Mouse (Mus musculus): ENCODE measurements around the gene Il1rapl2.

The Il1rapl2 gene

DNA sequence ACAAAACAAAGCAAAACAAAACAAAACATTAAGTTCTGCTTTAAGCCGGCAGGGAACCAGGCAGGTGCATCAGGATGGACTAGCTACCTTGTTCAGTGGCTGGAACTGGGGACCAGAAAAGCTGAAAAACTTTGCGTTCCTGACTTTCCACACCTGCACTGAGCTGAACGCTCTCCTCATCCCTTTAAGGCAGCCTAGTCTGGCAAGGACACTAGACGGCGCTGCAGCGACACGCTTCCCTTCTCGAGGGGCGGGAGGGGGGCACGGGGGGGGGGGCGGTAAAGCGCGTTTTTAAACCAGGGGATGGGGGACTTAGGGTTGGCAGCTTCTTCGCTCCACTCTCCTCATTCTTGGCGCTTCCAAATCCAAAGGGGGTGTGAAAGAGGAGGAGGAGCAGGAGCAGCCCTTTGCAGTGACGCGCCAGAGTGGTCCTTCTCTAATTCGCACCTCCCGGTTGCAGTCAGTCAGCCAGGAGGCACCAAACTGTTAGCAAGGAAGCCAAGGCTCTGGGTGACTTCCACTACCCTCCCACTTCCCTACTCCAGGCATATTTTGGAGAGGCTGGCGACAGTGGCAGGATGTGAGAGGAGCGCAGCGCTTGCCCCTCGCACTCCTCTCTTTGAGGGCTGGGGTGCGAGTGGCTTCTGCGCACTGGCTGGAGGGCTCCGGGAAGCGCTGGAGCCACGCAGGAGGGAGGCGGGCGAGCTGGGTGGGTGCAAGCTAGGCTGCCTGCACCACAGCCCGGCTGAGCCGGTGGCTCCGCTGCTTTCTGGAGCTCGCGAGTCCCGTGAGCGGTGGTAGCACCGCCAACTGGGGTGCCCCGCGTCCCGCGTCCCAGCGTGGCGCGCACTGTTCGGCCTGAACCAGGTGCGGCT lies at the start of gene Il1rapl2:
Gene Il1rapl2, plus strand, starts transcription at position 288 of the 875 bp plus-strand sequence.
- no peak for DNase-seq (ENCODE audit: low read depth)

DNA sequence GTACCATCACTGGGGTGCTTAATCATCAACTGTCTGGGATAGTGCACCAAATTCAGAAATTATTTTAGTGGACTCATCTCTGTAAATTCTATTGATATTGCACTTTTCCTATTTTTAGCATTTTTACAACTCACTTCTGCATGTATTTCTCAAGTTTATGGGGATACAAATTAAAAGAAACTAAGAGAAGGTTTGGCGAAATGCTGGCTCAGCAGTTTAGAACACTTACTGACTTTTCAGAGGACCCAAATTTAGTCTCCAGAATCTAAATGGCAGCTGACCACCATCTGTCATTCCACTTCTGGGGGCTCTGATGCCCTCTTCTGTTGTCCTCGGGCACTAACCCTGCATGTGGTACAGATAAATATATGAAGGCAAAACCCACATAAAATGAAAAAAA lies 22.1 kb upstream of the Il1rapl2 start:
- DNase-seq (ENCODE audit: low read depth): no peak

DNA sequence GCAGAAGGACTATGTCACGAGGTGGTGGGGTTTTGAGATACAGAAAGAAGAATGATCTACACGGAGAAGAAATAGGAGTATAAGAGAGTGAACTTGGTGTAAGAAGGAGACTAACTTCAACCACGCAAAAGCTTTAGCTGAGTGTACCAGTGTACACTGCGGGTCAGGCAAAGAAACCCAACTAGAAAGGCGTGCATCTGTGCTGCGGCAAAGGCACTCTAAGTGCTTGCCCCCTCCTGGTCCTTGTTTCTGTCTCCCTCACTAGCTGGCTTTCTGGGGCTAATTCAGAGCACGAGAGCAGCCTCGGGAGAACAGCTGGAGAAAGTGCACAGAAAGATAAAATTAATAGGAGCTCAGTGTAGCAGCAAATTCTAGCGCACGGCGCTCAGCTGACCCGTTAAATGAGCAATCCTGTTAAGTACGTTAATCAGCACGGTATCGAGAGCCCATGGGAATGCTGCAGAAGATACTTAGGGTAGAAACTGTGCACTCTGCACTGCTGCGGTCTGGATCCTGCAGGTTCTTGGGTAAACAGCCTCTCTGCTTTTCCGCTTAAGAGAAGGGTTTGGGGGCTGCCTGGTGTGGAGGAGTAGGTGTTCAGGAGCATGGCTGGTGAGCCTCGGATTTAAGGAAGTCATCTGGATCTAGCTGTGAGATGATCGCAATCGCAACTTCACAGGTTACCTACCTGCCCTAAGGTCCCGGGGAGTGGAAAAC lies 778 bp upstream of the Il1rapl2 start:
- DNase-seq (ENCODE audit: low read depth): no peak

DNA sequence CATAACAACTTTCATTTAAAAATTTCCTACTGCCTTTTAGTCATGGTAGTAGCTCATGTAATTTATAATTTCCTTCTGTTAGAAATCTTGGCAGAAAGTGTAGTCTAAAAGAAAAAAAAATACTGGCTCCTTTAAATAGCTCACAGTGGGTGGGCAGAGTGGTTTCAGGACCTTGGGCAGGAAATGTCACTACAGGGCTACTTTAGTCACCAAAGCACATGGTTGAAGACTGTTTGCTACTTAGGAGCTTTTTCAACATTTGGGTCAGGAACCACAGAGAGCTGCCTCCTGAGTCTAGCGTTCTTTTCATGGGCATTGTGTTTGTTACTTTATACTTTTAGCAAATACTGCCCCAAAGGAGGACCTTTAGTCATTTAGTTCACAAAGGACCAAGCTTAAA lies 12.2 kb downstream of the Il1rapl2 start:
- no peak for DNase-seq (ENCODE audit: low read depth)

DNA sequence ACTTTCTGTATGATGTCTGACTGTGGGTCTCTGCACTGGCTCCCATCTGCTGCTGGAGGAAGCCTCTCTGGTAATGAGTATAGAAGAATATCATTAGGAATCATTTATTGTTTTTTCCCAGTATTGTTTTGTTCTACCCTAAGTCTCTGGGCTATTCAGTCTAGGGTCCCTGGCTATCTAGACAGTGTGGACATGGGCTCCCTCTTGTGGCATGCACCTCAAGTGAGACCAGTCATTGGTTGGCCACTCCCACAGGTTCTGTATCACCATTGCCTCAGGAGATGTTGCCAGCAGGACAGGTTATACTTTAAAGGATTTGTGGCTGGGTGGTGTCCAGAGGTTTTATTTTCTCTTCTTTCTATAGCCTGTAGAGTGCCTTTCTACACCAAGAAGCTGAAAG lies 50.3 kb downstream of the Il1rapl2 start:
- DNase-seq (ENCODE audit: low read depth): no peak

DNA sequence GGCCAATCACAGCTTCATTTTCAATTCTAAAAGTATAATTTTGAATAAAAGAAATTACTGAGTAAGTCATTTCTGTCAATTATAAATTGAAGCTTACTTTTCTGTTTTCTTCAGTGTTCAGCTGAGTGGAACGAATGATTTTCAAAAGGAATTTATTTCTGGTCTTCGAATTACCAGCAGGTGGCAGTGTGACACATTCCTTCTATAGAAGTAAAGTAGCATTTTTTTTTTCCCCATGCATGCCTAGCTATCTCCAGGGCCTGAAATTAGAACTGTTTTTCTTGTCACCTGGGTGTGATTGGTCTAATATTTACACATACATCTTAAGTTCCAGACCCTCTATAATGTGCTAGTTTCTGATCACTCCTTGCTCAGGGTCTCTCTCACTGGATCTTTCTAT lies 96.6 kb downstream of the Il1rapl2 start:
- no peak for DNase-seq (ENCODE audit: low read depth)

DNA sequence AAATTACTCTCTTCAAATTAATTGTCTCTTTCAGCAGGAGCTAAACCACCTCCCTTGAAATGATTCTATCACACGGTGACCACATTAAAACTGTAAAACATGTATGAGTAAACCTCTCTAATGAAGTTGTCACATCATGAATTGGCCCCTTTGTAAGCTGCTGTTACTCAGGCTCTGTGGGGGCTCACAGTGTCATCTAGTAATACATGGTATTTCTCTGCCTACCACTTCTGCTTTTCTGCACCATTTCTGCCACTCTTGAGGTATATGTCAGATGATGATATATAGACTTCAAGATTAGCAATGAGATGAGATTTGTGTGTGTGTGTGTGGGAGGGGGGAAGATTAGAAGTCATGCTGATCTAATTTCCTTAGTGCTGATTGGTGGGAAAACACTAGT lies 117.6 kb downstream of the Il1rapl2 start:
- DNase-seq (ENCODE audit: low read depth): no peak

DNA sequence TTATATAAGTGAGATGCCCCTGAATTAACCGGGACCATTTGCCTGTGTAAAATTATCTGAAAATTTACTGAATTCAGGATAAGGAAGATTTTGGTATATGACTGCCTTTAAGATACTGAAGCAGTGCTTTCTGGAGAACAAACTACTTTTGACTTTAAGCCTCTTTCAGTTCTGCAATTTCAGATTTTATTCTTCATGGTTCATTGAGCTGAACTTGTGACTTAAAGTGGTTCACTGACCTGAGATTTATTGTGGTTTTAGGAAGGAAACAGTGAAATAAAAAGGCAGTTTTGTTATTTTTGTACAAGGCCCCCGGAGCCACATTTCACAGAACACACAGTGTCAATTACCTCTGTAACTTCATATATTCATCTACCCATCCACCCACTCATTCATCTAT lies 129.6 kb downstream of the Il1rapl2 start:
- no peak for DNase-seq (ENCODE audit: low read depth)

DNA sequence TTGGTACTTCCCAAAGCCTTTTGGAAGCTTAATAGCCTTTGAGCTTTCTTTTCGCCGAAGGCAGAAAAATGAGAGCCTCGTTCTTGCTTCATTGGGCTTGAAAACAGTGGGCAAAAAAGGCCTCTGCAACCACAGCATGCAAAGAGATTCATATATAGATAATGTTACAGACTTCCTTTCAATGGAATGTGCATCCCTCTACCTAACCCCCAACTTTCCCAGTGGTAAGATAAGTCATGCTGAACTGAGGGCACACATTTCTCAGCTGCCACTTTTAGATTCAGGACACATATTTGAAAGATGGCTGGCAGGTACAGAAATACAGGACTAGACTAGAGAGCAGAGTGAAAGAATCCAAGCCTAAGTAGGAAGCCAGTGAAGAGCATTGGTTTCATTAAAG lies 185.1 kb downstream of the Il1rapl2 start:
- no peak for DNase-seq (ENCODE audit: low read depth)

DNA sequence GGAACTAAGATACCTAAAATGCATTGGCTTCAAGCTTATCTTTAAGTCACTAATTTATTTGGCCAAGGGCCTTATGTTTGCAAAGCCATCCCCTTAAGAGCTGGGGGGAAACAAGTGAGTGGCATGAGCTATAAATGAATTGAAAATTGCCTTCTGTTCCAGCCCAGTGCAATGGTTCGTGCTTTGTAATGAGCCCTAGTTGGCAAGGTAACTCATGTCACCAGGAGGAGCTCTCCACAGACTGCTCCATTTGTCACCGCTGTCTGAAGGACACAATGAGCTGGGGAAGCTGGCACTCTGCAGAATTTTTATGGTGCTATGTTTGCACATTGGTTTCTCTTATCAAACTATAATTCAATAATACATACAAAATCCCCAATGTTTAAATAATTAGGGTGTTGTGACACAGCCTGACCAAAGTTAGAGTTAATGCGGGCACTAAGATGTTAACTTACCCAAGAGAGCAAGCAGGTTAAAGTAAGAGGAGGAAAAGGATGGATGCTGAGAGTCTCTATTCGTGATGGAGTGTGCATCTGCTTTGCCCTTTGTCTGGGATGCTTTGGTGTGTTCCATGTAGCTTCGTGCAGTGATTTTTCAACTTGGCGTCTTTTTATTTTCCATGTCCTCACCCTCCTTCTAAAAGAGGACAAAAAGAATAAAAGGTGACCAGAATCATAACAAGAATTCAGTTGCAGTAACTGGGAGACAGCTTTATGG lies 235.2 kb downstream of the Il1rapl2 start:
- DNase-seq (ENCODE audit: low read depth): no peak

DNA sequence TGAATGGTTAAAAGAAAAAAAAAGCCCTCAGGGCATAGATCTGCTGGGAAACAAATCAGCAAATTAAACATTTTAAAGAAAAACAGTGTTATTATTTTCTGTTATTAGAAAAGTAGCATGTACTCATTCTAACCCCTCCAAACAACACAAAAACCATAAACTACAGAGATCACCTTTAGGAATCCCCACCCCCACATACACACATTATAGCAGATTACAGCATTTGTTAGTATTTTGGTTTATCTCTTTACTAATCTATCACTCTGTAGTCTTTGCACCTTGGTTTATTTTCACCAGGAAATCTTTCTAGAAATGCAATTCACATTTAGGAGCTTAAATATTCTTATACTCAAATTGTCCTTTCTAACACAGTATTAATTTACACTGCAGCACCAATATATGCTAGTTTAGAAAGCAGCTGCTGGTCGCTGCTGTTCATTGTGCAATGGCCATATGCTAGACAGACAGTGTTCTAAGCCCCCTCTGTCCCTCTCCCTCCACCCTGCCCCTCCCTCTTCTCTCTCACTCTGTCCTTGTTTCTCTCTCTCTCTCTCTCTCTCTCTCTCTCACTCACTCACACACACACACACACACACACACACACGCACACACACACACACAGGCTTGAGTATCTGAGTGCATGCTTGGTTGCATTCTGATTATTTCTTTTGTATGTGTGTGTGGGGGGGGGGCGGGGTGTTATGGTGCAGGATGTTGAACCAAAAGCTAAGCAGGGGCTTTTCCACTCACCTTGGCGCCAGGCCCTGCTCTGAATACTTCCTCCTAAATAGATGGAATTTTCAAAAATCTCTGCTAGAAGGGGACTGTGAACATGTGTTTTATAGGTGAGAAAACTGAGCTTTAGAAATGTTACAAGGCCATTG lies 236.1 kb downstream of the Il1rapl2 start:
- DNase-seq (ENCODE audit: low read depth): no peak

DNA sequence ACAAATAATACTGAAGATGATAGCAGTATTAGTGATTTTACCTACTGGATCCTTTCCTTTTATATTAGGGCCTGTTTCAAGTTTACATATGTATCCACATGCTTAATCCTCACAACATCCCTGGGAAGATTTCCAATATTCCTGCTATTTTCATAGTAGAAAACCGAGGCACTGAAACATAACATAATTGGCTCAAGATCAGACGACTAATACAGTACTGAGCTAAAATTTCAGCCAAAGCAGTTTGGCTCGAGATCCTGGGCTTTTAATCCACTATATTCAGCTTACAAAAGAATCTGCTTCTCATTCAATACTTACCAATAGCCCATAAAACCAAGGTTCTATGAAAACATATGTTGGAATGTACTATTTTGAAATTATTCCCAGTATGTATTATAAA lies 239.1 kb downstream of the Il1rapl2 start:
- no peak for DNase-seq (ENCODE audit: low read depth)

DNA sequence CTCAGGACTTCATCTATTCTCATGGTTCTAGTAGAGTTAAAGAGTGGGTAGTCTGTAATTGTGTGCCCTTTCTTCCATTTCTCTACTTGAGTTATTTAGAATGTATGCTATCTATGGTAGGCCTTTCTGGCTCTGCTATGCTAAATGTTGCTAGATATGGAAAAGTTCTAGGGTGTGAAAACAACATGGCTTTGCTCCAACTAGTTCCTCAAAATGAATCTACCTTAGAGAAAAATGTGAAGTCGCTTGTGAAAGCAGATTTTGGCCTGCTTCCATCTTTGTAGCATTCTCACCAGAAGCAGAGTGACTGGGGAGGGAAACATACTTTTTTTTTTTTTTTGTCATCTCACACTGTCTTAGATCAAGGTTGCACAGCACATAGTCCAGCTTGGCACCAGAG lies 241.7 kb downstream of the Il1rapl2 start:
- no peak for DNase-seq (ENCODE audit: low read depth)

DNA sequence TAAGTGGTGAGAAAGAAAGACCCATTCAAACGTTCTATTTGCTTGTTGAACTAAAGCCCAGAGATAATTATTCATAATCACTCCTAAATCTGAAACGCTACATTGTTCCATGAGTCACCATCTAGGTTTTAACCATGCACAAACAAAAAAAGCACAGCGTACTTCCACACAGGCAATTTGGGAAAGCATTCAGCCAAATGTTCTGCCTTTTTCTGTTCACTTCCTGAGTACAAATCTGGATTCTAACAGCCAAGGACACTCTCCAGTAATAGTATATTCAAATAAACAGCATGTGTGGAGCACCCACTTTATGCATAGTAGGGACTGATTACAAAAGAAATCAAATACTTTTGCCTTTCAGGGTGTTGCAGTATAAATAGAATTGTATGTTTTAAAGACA lies 278.5 kb downstream of the Il1rapl2 start:
- no peak for DNase-seq (ENCODE audit: low read depth)

DNA sequence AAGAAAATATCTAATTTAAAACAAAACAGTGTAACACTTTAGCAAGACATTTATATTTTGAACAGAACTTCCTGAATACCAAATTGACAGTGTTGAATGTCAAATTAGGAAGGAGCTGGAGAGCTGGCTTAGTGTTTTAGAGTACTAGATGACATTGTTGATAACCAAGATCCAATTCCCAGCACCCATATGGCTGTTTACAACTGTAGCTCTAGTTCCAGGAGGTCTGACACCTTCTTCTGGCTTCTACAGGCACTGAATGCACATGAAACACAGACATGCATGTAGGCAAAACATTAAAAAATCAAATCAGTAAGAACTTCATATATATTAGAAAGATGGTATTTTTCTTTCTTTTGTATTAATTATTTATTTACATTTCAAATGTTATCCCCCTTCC lies 353.1 kb downstream of the Il1rapl2 start:
- no peak for DNase-seq (ENCODE audit: low read depth)

DNA sequence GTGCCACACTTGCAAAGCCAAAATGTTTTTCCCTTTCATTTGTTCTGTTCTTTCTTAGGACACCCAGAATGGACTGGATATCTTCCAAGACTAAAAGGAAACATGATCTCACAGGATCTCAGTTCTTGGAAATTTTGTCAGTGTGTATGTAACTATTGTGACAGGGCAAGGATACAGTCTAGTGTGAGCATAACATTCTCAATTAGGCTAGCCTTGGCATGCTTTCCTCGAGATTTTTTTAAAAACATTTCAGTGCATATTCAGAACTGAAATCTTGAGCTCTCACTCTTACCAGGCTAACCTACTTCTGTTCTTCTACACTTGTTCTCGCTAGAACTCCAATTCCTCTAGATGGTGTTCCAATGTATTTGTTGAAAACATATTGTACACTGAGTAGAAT lies 356.4 kb downstream of the Il1rapl2 start:
- DNase-seq (ENCODE audit: low read depth): no peak

DNA sequence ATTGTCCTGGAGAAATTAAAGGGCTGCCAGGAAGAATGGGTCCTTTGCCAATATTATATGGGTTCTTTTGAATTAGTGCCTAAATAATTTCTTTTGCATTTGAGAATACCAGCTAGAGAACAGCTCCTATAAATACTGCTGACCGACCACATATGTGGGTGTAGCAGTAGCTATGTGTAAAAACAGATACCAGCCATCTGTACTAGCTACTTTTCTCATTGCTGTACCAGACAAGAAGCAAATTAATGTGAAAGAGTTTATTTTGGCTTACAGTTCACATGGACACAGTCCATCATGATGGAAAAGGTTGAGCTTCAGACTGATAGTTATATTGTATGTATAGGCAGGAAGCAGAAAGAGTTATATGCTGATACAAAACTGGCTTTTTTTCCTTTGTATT lies 377.3 kb downstream of the Il1rapl2 start:
- DNase-seq (ENCODE audit: low read depth): no peak

DNA sequence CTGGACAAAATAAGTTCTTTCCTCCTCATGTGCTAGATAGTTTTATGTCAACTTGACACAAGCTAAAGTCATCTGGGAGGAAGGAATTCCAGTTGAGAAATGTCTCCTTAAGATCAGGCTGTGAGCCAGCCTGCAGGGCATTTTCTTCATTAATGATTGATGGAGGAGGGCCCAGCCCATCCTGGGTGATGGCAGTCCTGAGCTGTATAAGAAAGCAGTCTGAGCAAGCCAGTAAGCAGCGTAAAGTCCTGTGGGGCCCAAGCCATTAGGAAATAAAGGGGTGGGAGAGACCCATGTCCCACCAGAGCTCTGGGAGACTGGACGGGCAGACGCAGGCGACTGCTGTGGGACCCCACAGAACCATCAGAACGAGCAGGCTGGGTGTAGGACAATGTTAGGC lies 400.9 kb downstream of the Il1rapl2 start:
- no peak for DNase-seq (ENCODE audit: low read depth)

DNA sequence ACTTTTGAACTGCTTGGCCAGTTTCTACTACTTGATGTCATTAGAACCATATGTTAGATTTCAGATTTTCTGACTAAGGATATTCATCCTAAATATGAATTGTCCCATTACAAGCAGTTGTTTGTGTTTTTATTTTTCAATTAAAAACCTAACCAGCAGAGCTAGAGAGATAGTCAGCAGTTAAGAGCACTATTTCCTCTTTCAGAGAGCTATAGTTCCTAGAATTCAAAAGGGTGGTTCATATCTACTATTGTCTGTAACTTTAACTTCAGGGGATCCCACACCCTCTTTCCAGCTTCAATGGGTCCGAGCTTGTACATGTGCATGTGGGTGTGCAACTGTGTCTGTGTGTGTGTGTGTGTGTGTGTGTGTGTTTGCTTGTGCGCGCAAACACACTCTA lies 472.7 kb downstream of the Il1rapl2 start:
- DNase-seq (ENCODE audit: low read depth): no peak

DNA sequence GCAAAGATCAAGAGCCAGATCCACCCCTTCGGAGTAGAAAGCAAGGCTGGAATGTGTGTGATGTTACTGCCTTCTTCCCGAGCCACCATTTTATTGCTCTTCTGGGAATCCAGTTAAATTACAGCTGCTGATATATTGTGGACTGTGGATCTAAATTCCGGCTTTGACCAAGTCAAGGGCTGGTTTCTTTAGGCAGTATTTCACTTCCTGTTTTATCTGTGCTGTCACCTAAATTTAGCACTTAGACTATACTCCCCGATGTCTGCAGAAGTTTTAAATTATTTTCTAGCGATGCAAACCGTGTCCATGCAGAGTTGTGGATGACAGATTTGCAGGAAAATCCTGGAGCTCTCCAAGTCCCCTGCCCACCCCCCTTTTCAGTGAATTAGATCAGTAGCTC lies 533.5 kb downstream of the Il1rapl2 start:
- DNase-seq (ENCODE audit: low read depth): no peak

DNA sequence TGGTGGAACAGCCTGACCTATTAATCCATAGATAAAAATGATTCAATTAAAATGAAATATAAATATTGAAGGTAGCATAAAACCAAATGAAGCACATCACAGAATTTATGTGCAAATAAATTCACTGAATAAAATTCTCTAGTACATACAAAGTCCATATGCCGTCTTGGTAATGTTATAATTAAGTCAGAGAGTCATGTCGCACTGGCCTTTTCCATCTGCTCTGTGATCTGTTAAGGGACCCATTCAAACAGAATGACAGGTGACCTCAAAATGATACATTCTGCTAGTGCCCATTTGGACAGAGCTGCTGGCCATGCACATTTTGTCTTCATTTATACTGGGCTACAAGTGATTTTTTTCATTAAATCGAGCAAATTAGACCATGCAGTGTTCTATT lies 534.3 kb downstream of the Il1rapl2 start:
- DNase-seq (ENCODE audit: low read depth): no peak

DNA sequence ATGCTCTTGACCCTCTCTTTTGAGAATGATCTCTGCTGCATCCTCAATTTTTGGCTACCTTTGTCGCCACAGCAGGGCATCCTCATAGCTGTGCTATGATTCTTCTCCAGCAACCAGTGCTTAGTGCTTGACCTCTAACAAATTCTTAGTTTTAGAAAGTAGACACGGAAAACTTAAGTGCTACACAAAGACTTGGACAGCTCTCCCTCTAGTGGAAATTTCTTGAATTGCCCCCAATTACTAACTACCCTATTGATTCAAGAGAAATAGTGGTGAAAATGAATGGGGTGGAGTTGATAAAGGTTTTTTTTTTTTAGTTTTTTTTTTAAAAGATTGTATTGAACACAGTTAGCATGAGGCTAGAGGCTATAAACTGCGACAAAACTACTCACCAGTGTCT lies 599.7 kb downstream of the Il1rapl2 start:
- peak; percentile 1 for DNase-seq (ENCODE audit: low read depth)

Measured in c-Kit-positive CD71-negative TER-119-negative erythroid progenitor cells, embryonic 14.5 days (primary cell).